In genomic region chr10:7035547-7035946, GRCm38 (mm10) we compare ENCODE assay signal across 16 mouse cellular contexts. TPM values are rescaled to one million over a fixed set of nuclear protein-coding genes. Genes with fewer than 3 reads are reported as not detected.
DNase-seq lines count a peak whose midpoint lies in the region; ATAC-seq lines count a peak whose summit lies in the region.
"Had no signal": no experiment of that assay in that cellular context is flagged by ENCODE, and none has a peak within 500 bp of the region (broad histone marks: within the 10 kb centered on the region; RNA-seq: fewer than 3 reads in every experiment).

No protein-coding gene starts in this region.

- no peaks in the 10 kb centered on the region for H3K36me3 ChIP-seq in hindbrain, embryonic 14.5 days (replicated peaks; ENCODE audit: control insufficient read depth, insufficient read depth)
- H3K36me3 ChIP-seq in hindbrain, embryonic 11.5 days (ENCODE audit: control insufficient read depth, insufficient read depth, low read length): no peaks in the 10 kb centered on the region
- no peaks in the 10 kb centered on the region for H3K36me3 ChIP-seq in embryonic facial prominence, embryonic 13.5 days
- H3K36me3 ChIP-seq in midbrain, embryonic 15.5 days (replicated peaks): no peaks in the 10 kb centered on the region

- no peaks in the 10 kb centered on the region for H3K27me3 ChIP-seq in hindbrain, embryonic 14.5 days (ENCODE audit: control insufficient read depth, insufficient read depth, low read length)
- H3K27me3 ChIP-seq in hindbrain, embryonic 11.5 days (ENCODE audit: control insufficient read depth, insufficient read depth, low read length): no peaks in the 10 kb centered on the region
- no peaks in the 10 kb centered on the region for H3K27me3 ChIP-seq in embryonic facial prominence, embryonic 13.5 days
- no peaks in the 10 kb centered on the region for H3K27me3 ChIP-seq in midbrain, embryonic 15.5 days (replicated peaks)

- no peak overlapping the region for H3K4me2 ChIP-seq in hindbrain, embryonic 14.5 days (replicated peaks)
- H3K4me2 ChIP-seq in hindbrain, embryonic 11.5 days (replicated peaks; ENCODE audit: low read depth, low read length): no peak overlapping the region
- no peak overlapping the region for H3K4me2 ChIP-seq in embryonic facial prominence, embryonic 13.5 days
- H3K4me2 ChIP-seq in midbrain, embryonic 15.5 days: no peak overlapping the region

- ATAC-seq in hindbrain, embryonic 14.5 days (ENCODE audit: low FRiP score): peak; percentile 62; the same call in 1 of the 2 replicates
- ATAC-seq in hindbrain, embryonic 11.5 days (ENCODE audit: low FRiP score): no peak
- peak; percentile 97 for ATAC-seq in CD4-positive, CD25-positive, alpha-beta regulatory T cell, adult 4 months
- peak; percentile 43; the same call in 1 of the 2 replicates for ATAC-seq in embryonic facial prominence, embryonic 13.5 days (ENCODE audit: insufficient number of reproducible peaks, insufficient read depth, low FRiP score, low TSS enrichment, low read depth)
- ATAC-seq in midbrain, embryonic 15.5 days (replicated peaks): peak; percentile 75

- no peaks in the 10 kb centered on the region for H3K4me1 ChIP-seq in hindbrain, embryonic 14.5 days (replicated peaks; ENCODE audit: control insufficient read depth, insufficient read depth, low read length)
- H3K4me1 ChIP-seq in hindbrain, embryonic 11.5 days (replicated peaks; ENCODE audit: control insufficient read depth, insufficient read depth, low read length): no peaks in the 10 kb centered on the region
- H3K4me1 ChIP-seq in embryonic facial prominence, embryonic 13.5 days: peaks cover 19% of the 10 kb centered on the region
- 0 out of 2 replicates have a peak, but pooled peaks cover 3% of the 10 kb centered on the region for H3K4me1 ChIP-seq in midbrain, embryonic 15.5 days

- H3K4me3 ChIP-seq in hindbrain, embryonic 14.5 days (replicated peaks; ENCODE audit: low read length): no peak overlapping the region
- no peak overlapping the region for H3K4me3 ChIP-seq in hindbrain, embryonic 11.5 days (ENCODE audit: low read depth, low read length)
- no peak overlapping the region for H3K4me3 ChIP-seq in embryonic facial prominence, embryonic 13.5 days
- no peak overlapping the region for H3K4me3 ChIP-seq in midbrain, embryonic 15.5 days
- H3K4me3 ChIP-seq: left cerebral cortex, adult 2 months had no signal

- intact Hi-C loops in left cerebral cortex, postnatal 36 days (cut with DNase I): no loop called here

- no peak overlapping the region for H3K9ac ChIP-seq in hindbrain, embryonic 14.5 days
- H3K9ac ChIP-seq in hindbrain, embryonic 11.5 days (ENCODE audit: low read depth, low read length): no peak overlapping the region
- no peak overlapping the region for H3K9ac ChIP-seq in embryonic facial prominence, embryonic 13.5 days
- H3K9ac ChIP-seq in midbrain, embryonic 15.5 days: no peak overlapping the region

- H3K9me3 ChIP-seq in hindbrain, embryonic 14.5 days (ENCODE audit: control insufficient read depth, low read length): no peaks in the 10 kb centered on the region
- no peaks in the 10 kb centered on the region for H3K9me3 ChIP-seq in hindbrain, embryonic 11.5 days (ENCODE audit: control insufficient read depth, low read length)
- H3K9me3 ChIP-seq in embryonic facial prominence, embryonic 13.5 days: no peaks in the 10 kb centered on the region
- H3K9me3 ChIP-seq in midbrain, embryonic 15.5 days: no peaks in the 10 kb centered on the region

- no peak overlapping the region for H3K27ac ChIP-seq in hindbrain, embryonic 14.5 days
- no peak overlapping the region for H3K27ac ChIP-seq in hindbrain, embryonic 11.5 days (ENCODE audit: low read depth, low read length)
- H3K27ac ChIP-seq in embryonic facial prominence, embryonic 13.5 days: no peak overlapping the region
- no peak overlapping the region for H3K27ac ChIP-seq in midbrain, embryonic 15.5 days
- H3K27ac ChIP-seq: kidney, postnatal 0 days; left cerebral cortex, adult 2 months had no signal

- 67% methylated on average over 12 of the region's 12 CpGs for WGBS in hindbrain, embryonic 14.5 days
- WGBS in hindbrain, embryonic 11.5 days: 85% methylated on average over 12 of the region's 12 CpGs
- 57% methylated on average over 12 of the region's 12 CpGs for WGBS in embryonic facial prominence, embryonic 13.5 days
- 72% methylated on average over 12 of the region's 12 CpGs for WGBS in midbrain, embryonic 15.5 days

- DNase-seq in hindbrain, embryonic 14.5 days (ENCODE audit: low spot score): no peak
- no peak for DNase-seq in hindbrain, embryonic 11.5 days (ENCODE audit: low spot score)
- DNase-seq in embryo, embryonic 11 days: no peak
- no peak for DNase-seq in right cerebral cortex, postnatal 36 days (ENCODE audit: low spot score in 2 of 2)
- no peak for DNase-seq in left cerebral cortex, postnatal 36 days (ENCODE audit: low spot score in 2 of 2)
- DNase-seq: adrenal gland, postnatal 36 days; cerebellum, adult 11-12 months; lung, adult 18-20 months; right cerebral cortex, adult 18-20 months; thymus, adult 2 months had no signal

RNA-seq across cellular contexts. Expression of gene Ipcef1, which starts 16.7 kb away (rescaled TPM):
- polyA plus RNA-seq in hindbrain, embryonic 14.5 days (2014; fragmentation: Nextera tagmentation; extraction: Ambion mirVana): 2.8 and 3.2 TPM in 2 replicates
- polyA plus RNA-seq in hindbrain, embryonic 11.5 days (2014; fragmentation: Nextera tagmentation; extraction: Ambion mirVana): 0.28 and 0.31 TPM in 2 replicates
- polyA plus RNA-seq in CD4-positive, CD25-positive, alpha-beta regulatory T cell, adult 4 months (2017; shearing (Covaris generic)): 100 to 1,000 TPM; 101 to 123 TPM
- 0.29 and 0.48 TPM in 2 replicates for polyA plus RNA-seq in embryonic facial prominence, embryonic 13.5 days (2015; fragmentation: Nextera tagmentation; extraction: Ambion mirVana)
- polyA plus RNA-seq in midbrain, embryonic 15.5 days (2015; fragmentation: Nextera tagmentation; extraction: Ambion mirVana): 0.87 and 1.3 TPM in 2 replicates
- 10 to 100 TPM; 87.4 to 88.4 TPM for total RNA-seq in left cerebral cortex, postnatal 36 days (2021)
- polyA plus RNA-seq: heart, embryonic 14.5 days had no signal

Comparison
In these comparisons a context has a peak if more than half of its experiments do, and no peak if none do; other contexts are left out.
1. RNA of gene Ipcef1, which starts 16.7 kb away (polyA plus RNA-seq): 101 to 123 TPM in CD4-positive, CD25-positive, alpha-beta regulatory T cell, adult 4 months; 2.8 to 3.2 TPM in hindbrain, embryonic 14.5 days, 0.87 to 1.3 TPM in midbrain, embryonic 15.5 days, 0.29 to 0.48 TPM in embryonic facial prominence, embryonic 13.5 days and 0.28 to 0.31 TPM in hindbrain, embryonic 11.5 days; every median in the first group is over 10 times any median in the second.